Mouse (Mus musculus) brain, embryonic 14.5 days (tissue): Measurements from ENCODE around the gene Cited1.

Source experiments
- CTCF ChIP-seq: fragments of 200-500 bp; IDR thresholded peaks from 2 replicates; pipeline ENCODE4 v1.5.1; 2012; ENCODE audit warnings: inconsistent platforms, mild to moderate bottlenecking, moderate library complexity, borderline replicate concordance; ENCODE audit not compliant: insufficient read depth, insufficient read length; ENCODE audit errors: extremely low read depth
- POLR2A ChIP-seq: fragments of 200-500 bp; IDR thresholded peaks from 2 replicates; pipeline ENCODE4 v1.6.1; 2012; ENCODE audit warnings: mild to moderate bottlenecking, inconsistent platforms, borderline replicate concordance; ENCODE audit not compliant: poor library complexity, insufficient read depth, insufficient read length, severe bottlenecking; ENCODE audit errors: extremely low read depth

DNA sequence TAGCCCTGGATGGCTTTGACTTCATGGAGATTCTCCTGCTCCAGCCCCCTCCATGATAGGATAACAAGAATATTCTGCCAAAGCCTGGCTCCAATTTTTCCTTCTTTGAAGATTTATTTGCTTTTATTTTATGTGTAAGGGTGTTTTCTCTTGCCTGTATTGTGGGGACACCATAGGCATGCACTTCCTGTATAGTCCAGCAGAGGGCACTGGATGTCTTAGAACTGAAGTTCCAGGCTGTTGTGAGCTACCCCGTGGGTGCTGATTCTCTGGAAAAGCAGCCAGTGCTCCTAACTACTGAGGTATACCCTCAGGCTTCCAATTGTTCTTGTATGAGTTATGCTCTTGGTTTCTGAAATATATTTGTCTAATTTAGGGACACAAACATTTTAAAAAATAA, 32.9 kb downstream of the Cited1 start:
- TF ChIP-seq POLR2A: no peak
- peak; percentile 54; the same call in 1 of the 2 replicates for TF ChIP-seq CTCF
